Mouse (Mus musculus): ENCODE data around the gene Ppp1r14c. TPM values are rescaled to one million over a fixed set of nuclear protein-coding genes. Genes with fewer than 3 reads are reported as not detected.

Gene Ppp1r14c
- polyA plus RNA-seq, 2 experiments: 5.2 to 13.8 TPM

DNA sequence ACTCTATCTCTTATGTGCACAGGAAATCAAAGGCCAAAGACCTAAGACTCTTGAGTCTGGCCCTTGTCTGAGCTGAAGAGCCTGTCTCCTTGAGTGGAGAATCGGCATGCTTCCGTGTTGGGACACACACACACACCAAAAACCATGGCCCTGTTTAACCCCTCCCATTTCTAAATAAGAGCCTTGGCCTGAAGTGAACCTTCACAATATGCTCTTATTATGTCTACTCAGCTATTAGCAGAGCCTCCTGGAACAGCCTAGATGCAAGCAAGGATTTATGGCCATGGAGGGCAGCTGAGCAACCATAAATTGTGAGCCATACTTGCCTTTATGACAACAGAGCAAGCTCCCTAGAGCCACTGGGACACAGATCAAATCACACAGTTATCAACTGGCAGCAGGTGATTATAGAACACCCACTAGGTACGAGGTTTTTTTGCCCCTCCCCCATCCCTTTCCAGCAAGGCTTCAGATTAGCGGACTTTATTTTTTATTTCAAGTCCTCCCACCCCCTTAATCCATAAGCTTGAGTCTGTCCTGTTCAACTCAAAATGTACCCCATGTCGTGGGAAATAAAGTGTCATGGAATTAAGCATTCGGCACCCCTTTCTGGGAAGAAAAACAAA lies 42.3 kb downstream of the Ppp1r14c start:
- Histone ChIP-seq H3K9me3 (ENCODE audit: control insufficient read depth, low read length) (no peaks in the 10 kb centered on the region), H3K27me3 (ENCODE audit: control insufficient read depth, insufficient read depth, low read length) (no peaks in the 10 kb centered on the region), H3K9ac (ENCODE audit: low read depth, low read length, severe bottlenecking) (no peak overlapping the region), H3K27ac (replicated peaks; ENCODE audit: low read depth, low read length) (no peak overlapping the region), H3K4me1 (ENCODE audit: control insufficient read depth, insufficient read depth, low read length) (peaks cover 3% of the 10 kb centered on the region; the same call in 1 of the 2 replicates), H3K4me2 (replicated peaks; ENCODE audit: low read depth, low read length, severe bottlenecking) (no peak overlapping the region), H3K4me3 (replicated peaks; ENCODE audit: low read length) (no peak overlapping the region), H3K36me3 (ENCODE audit: control insufficient read depth, insufficient read depth, low read length) (no peaks in the 10 kb centered on the region)
- DNase-seq (ENCODE audit: low spot score): no peak
- ATAC-seq (ENCODE audit: low FRiP score, low read depth): no peak
- TF ChIP-seq POLR2A (IDR thresholded peaks at IDR 0.05; ENCODE audit: borderline replicate concordance, extremely low read depth, insufficient read depth, insufficient read length): no peak
- 68% methylated on average over 6 of the region's 6 CpGs for WGBS

DNA sequence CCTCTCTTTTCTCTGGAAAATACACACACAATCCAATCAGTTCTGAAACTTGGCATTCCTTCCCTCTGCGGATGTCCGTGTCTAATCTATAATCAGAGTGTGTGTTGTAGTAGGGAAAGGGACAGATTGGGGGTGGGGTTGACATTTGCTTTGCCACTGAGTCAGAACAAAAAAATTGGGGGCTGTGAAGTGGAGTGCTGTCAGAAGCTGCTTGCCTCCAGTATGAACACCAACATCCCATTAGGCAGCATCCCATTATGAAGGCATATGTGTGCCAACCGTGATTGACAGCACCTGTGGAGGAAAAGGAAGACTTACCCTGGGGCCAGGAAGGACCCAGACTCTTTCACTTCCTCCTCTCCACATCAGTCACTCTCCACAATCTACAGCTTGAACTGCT lies 42.8 kb downstream of the Ppp1r14c start:
- Histone ChIP-seq H3K4me3 (replicated peaks; ENCODE audit: low read length) (no peak overlapping the region), H3K27ac (replicated peaks; ENCODE audit: low read depth, low read length) (no peak overlapping the region), H3K9ac (ENCODE audit: low read depth, low read length, severe bottlenecking) (no peak overlapping the region), H3K36me3 (ENCODE audit: control insufficient read depth, insufficient read depth, low read length) (no peaks in the 10 kb centered on the region), H3K9me3 (ENCODE audit: control insufficient read depth, low read length) (no peaks in the 10 kb centered on the region), H3K4me1 (ENCODE audit: control insufficient read depth, insufficient read depth, low read length) (peaks cover 3% of the 10 kb centered on the region; the same call in 1 of the 2 replicates), H3K27me3 (ENCODE audit: control insufficient read depth, insufficient read depth, low read length) (no peaks in the 10 kb centered on the region), H3K4me2 (replicated peaks; ENCODE audit: low read depth, low read length, severe bottlenecking) (no peak overlapping the region)
- no peak for TF ChIP-seq POLR2A (IDR thresholded peaks at IDR 0.05; ENCODE audit: borderline replicate concordance, extremely low read depth, insufficient read depth, insufficient read length)
- 56% methylated on average over 3 of the region's 3 CpGs for WGBS
- ATAC-seq (ENCODE audit: low FRiP score, low read depth): no peak
- DNase-seq (ENCODE audit: low spot score): no peak

DNA sequence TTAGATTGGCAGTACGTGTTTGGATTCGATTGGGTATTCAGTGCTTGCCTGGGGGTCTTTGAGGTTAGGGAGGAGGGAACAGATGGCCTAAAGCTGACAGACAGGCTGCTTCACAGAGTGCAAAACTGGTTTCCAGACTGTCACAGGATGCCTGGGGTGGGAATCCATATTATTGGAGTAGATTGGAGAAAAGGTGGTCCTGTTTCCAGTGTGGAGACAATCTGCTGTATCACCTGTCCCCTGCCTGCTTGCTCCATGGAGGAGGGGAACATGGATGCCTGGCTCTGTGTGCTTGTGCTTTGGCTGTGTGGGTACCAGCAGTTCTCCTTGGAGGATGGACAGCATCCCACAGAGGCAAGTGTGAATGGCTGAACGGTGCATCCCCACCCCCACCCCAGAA lies 45.4 kb downstream of the Ppp1r14c start:
- TF ChIP-seq POLR2A (IDR thresholded peaks at IDR 0.05; ENCODE audit: borderline replicate concordance, extremely low read depth, insufficient read depth, insufficient read length): no peak
- ATAC-seq (ENCODE audit: low FRiP score, low read depth) (no peak), DNase-seq (ENCODE audit: low spot score) (no peak)
- Histone ChIP-seq H3K27ac (replicated peaks; ENCODE audit: low read depth, low read length) (no peak overlapping the region), H3K4me1 (ENCODE audit: control insufficient read depth, insufficient read depth, low read length) (peaks cover 3% of the 10 kb centered on the region; the same call in 1 of the 2 replicates), H3K36me3 (ENCODE audit: control insufficient read depth, insufficient read depth, low read length) (no peaks in the 10 kb centered on the region), H3K4me3 (replicated peaks; ENCODE audit: low read length) (no peak overlapping the region), H3K27me3 (ENCODE audit: control insufficient read depth, insufficient read depth, low read length) (no peaks in the 10 kb centered on the region), H3K4me2 (replicated peaks; ENCODE audit: low read depth, low read length, severe bottlenecking) (no peak overlapping the region), H3K9ac (ENCODE audit: low read depth, low read length, severe bottlenecking) (no peak overlapping the region), H3K9me3 (ENCODE audit: control insufficient read depth, low read length) (no peaks in the 10 kb centered on the region)
- 75% methylated on average over 3 of the region's 3 CpGs for WGBS

DNA sequence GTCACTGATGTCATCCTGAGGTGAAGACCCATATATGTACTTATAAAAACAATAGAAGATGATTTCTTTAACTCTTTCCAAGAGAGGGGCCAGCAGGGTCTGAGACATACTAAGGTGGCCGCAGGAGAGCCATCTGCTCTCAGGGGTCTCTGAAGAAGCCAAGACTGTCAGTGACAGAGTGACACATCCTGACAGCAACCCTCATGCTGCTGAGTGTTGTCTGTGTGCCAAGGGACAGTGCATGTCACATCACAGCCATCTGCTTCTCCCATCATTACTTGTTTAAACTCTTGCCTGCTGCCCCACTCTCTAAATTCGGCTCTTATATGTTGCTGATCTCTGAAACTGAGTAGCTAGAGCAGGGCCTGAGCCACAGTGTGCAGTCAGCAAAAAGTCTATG lies 45.8 kb downstream of the Ppp1r14c start:
- no peak for TF ChIP-seq POLR2A (IDR thresholded peaks at IDR 0.05; ENCODE audit: borderline replicate concordance, extremely low read depth, insufficient read depth, insufficient read length)
- Histone ChIP-seq H3K9ac (ENCODE audit: low read depth, low read length, severe bottlenecking) (no peak overlapping the region), H3K4me3 (replicated peaks; ENCODE audit: low read length) (no peak overlapping the region), H3K36me3 (ENCODE audit: control insufficient read depth, insufficient read depth, low read length) (no peaks in the 10 kb centered on the region), H3K27ac (replicated peaks; ENCODE audit: low read depth, low read length) (no peak overlapping the region), H3K27me3 (ENCODE audit: control insufficient read depth, insufficient read depth, low read length) (no peaks in the 10 kb centered on the region), H3K4me1 (ENCODE audit: control insufficient read depth, insufficient read depth, low read length) (peaks cover 3% of the 10 kb centered on the region; the same call in 1 of the 2 replicates), H3K9me3 (ENCODE audit: control insufficient read depth, low read length) (no peaks in the 10 kb centered on the region), H3K4me2 (replicated peaks; ENCODE audit: low read depth, low read length, severe bottlenecking) (no peak overlapping the region)
- WGBS: 90% methylated on average over 2 of the region's 2 CpGs
- DNase-seq (ENCODE audit: low spot score) (no peak), ATAC-seq (ENCODE audit: low FRiP score, low read depth) (no peak)

DNA sequence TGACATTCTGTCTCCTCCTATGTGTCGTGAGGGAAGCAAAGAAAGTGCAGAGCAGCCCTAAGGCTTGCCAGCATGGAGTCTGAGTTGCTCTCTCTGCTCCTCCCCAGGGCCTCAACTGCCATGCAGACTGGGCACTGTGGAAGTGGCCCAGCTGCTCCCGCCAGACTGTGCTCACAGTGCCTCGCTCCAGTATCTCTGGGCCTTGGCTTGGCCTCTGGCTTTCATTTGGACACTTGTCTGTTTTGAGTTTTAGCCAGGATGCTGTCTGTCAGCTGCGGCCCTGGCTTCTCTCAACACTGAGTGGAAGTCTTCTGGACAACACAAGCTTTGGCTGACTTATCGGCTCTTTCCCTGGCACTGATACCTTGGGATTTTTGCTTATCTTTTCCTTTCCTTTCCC lies 49.0 kb downstream of the Ppp1r14c start:
- no peak for DNase-seq (ENCODE audit: low spot score)
- H3K4me2 ChIP-seq (replicated peaks; ENCODE audit: low read depth, low read length, severe bottlenecking): no peak overlapping the region
- TF ChIP-seq POLR2A (IDR thresholded peaks at IDR 0.05; ENCODE audit: borderline replicate concordance, extremely low read depth, insufficient read depth, insufficient read length): no peak
- no peaks in the 10 kb centered on the region for H3K9me3 ChIP-seq (ENCODE audit: control insufficient read depth, low read length)
- 65% methylated on average over 5 of the region's 5 CpGs for WGBS
- no peak overlapping the region for H3K4me3 ChIP-seq (replicated peaks; ENCODE audit: low read length)
- H3K27ac ChIP-seq (replicated peaks; ENCODE audit: low read depth, low read length): no peak overlapping the region
- no peak for ATAC-seq (ENCODE audit: low FRiP score, low read depth)
- H3K36me3 ChIP-seq (ENCODE audit: control insufficient read depth, insufficient read depth, low read length): no peaks in the 10 kb centered on the region
- no peaks in the 10 kb centered on the region for H3K4me1 ChIP-seq (ENCODE audit: control insufficient read depth, insufficient read depth, low read length)
- no peaks in the 10 kb centered on the region for H3K27me3 ChIP-seq (ENCODE audit: control insufficient read depth, insufficient read depth, low read length)
- H3K9ac ChIP-seq (ENCODE audit: low read depth, low read length, severe bottlenecking): no peak overlapping the region

Data from limb, embryonic 14.5 days (tissue).